In the genomic region with DNA sequence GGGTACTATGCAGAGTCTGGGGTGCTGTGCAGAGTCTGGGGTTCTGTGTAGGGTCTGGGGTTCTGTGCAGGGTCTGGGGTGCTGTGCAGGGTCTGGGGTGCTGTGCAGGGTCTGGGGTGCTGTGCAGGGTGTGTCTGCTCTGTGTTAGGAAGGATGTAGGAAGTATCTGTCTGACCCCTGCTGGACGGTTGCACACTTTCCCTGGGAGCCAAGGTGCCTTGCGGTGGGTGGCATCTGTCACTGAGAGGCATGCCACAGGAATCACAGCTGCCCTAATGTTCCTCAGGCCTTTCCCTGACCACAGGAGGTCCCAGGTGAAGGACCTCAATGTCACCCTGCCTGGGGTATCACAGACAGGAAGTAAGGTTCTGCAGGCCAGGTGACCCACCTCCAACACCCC, we compare ENCODE assay signal across 9 mouse cellular contexts.
DNase-seq lines count a peak whose midpoint lies in the region; ATAC-seq and TF ChIP-seq lines count a peak whose summit lies in the region.
"Had no signal": no experiment of that assay in that cellular context is flagged by ENCODE, and none has a peak within 500 bp of the region (broad histone marks: within the 10 kb centered on the region; RNA-seq: fewer than 3 reads in every experiment).

No protein-coding gene starts in this region.

- H3K4me3 ChIP-seq in layer of hippocampus, adult 2 months = no peak overlapping the region
- no peak overlapping the region for H3K4me3 ChIP-seq in midbrain, embryonic 12.5 days
- H3K4me3 ChIP-seq: myocyte had no signal

- no peaks in the 10 kb centered on the region for H3K36me3 ChIP-seq in midbrain, embryonic 12.5 days

- peaks cover 99% of the 10 kb centered on the region for H3K4me1 ChIP-seq in midbrain, embryonic 12.5 days

- DNase-seq in CD4-positive, CD25-positive, alpha-beta regulatory T cell, adult 2 months (ENCODE audit: low read depth, low spot score) = peak; percentile 54
- DNase-seq in layer of hippocampus, adult 2 months (ENCODE audit: low spot score in 2 of 2) = no peak
- no peak for DNase-seq in layer of hippocampus, postnatal 14 days (ENCODE audit: low spot score in 2 of 2)
- peak; percentile 2 for DNase-seq in adipocyte (ENCODE audit: low spot score)
- no peak for DNase-seq in testis, postnatal 14 days (ENCODE audit: low spot score)
- no peak for DNase-seq in heart, adult 18-20 months

- ATAC-seq in CD4-positive, CD25-positive, alpha-beta regulatory T cell, adult 4 months = no peak
- no peak for ATAC-seq in midbrain, embryonic 12.5 days (ENCODE audit: low FRiP score, low read depth)

- peak overlapping the region; percentile 56 for H3K4me2 ChIP-seq in midbrain, embryonic 12.5 days (replicated peaks)

- peak; percentile 45 for TF ChIP-seq CTCF in layer of hippocampus, adult 2 months (conservative IDR thresholded peaks at IDR 0.05)

- no peaks in the 10 kb centered on the region for H3K9me3 ChIP-seq in midbrain, embryonic 12.5 days

- no peak overlapping the region; the same call in 1 of the 2 replicates for H3K9ac ChIP-seq in midbrain, embryonic 12.5 days (replicated peaks)

- WGBS in midbrain, embryonic 12.5 days = 49% methylated on average over 2 of the region's 2 CpGs

- H3K27me3 ChIP-seq in midbrain, embryonic 12.5 days = peaks cover 50% of the 10 kb centered on the region

- no peak overlapping the region for H3K27ac ChIP-seq in layer of hippocampus, adult 2 months
- H3K27ac ChIP-seq in midbrain, embryonic 12.5 days (replicated peaks) = peak overlapping the region; percentile 95; the same call in 1 of the 2 replicates

Comparison
In these comparisons a context has a peak if more than half of its experiments do, and no peak if none do; other contexts are left out.
1. DNase-seq: peak in CD4-positive, CD25-positive, alpha-beta regulatory T cell, adult 2 months (single experiment) and adipocyte (single experiment); none in layer of hippocampus, adult 2 months (0 of 2), layer of hippocampus, postnatal 14 days (0 of 2), testis, postnatal 14 days (single experiment) and heart, adult 18-20 months (0 of 2).